8 mouse cellular contexts compared by ENCODE assay signal in genomic region chr8:11476338-11477177, GRCm38 (mm10). TPM values are rescaled to one million over a fixed set of nuclear protein-coding genes. Genes with fewer than 3 reads are reported as not detected.
A peak's percentile ranks its signal among the peaks of the same experiment; 100 is the strongest.
DNase-seq lines count a peak whose midpoint lies in the region; TF ChIP-seq lines count a peak whose summit lies in the region.

No protein-coding gene starts in this region.

- H3K36me3 ChIP-seq in kidney, adult 2 months (ENCODE audit: control insufficient read depth, insufficient read depth, low read length) = no peaks in the 10 kb centered on the region
- no peaks in the 10 kb centered on the region for H3K36me3 ChIP-seq in splenic B cell, adult 2 months (ENCODE audit: control insufficient read depth, insufficient read depth, low read length, poor library complexity, severe bottlenecking)

- no peak for TF ChIP-seq CTCF in kidney, adult 2 months (conservative IDR thresholded peaks at IDR 0.05; ENCODE audit: insufficient read depth, insufficient read length, low read depth, low read length)

- WGBS in kidney, adult 2 months = 15% methylated on average over 24 of the region's 24 CpGs

- H3K27ac ChIP-seq in brown adipose tissue, adult 24 weeks (replicated peaks; ENCODE audit: low read depth, low read length) = peak overlapping the region; percentile 80
- H3K27ac ChIP-seq in kidney, adult 2 months (ENCODE audit: insufficient read depth, low read depth, low read length) = peak overlapping the region; percentile 85

- H3K4me3 ChIP-seq in brown adipose tissue, adult 24 weeks (ENCODE audit: insufficient read depth, low read depth, low read length) = peak overlapping the region; percentile 69
- H3K4me3 ChIP-seq in kidney, adult 2 months (ENCODE audit: insufficient read depth, low read depth, low read length) = peak overlapping the region; percentile 75

- H3K4me1 ChIP-seq in brown adipose tissue, adult 24 weeks (ENCODE audit: control insufficient read depth, insufficient read depth, insufficient read length, low read length) = peaks cover 8% of the 10 kb centered on the region
- peaks cover 43% of the 10 kb centered on the region for H3K4me1 ChIP-seq in kidney, adult 2 months (ENCODE audit: control insufficient read depth, insufficient read depth, low read length)

- peak; percentile 17 for TF ChIP-seq POLR2A in kidney, adult 2 months (IDR thresholded peaks at IDR 0.05; ENCODE audit: low read depth, low read length)

- H3K27me3 ChIP-seq in kidney, adult 2 months (replicated peaks; ENCODE audit: control insufficient read depth, insufficient read depth, low read length) = no peaks in the 10 kb centered on the region
- no peaks in the 10 kb centered on the region for H3K27me3 ChIP-seq in splenic B cell, adult 2 months (ENCODE audit: control insufficient read depth, insufficient read depth, low read length, poor library complexity, severe bottlenecking)

- peak; percentile 26 for DNase-seq in right cerebral cortex, adult 18-20 months
- no peak for DNase-seq in right cerebral cortex, postnatal 14 days
- peak; percentile 79 to 82 for DNase-seq in heart, adult 9 months (ENCODE audit: low spot score in 2 of 2)
- DNase-seq in kidney, adult 2 months = peak; percentile 86
- peak; percentile 86 for DNase-seq in lung, postnatal 10 days
- DNase-seq in splenic B cell, adult 2 months (ENCODE audit: low read depth, low spot score) = peak; percentile 19
- no peak for DNase-seq in layer of hippocampus, adult 9-11 months

RNA-seq across cellular contexts. Expression of gene Rab20, which starts 2.0 kb away (rescaled TPM):
- 1.6 and 3.2 TPM in 2 replicates for polyA plus RNA-seq in brown adipose tissue, adult 24 weeks (2012; ENCODE audit: insufficient read depth, insufficient read length, missing spikeins)
- 74.5 and 76.5 TPM in 2 replicates for polyA plus RNA-seq in kidney, adult 2 months (2012; rRNA removed)

RNA-seq across cellular contexts. Expression of gene Naxd, which starts 20.7 kb away (rescaled TPM):
- 65.0 and 69.8 TPM in 2 replicates for polyA plus RNA-seq in brown adipose tissue, adult 24 weeks (2012; ENCODE audit: insufficient read depth, insufficient read length, missing spikeins)
- 111 and 118 TPM in 2 replicates for polyA plus RNA-seq in kidney, adult 2 months (2012; rRNA removed)

Comparison
In these comparisons a context has a peak if more than half of its experiments do, and no peak if none do; other contexts are left out.
1. DNase-seq: peak in right cerebral cortex, adult 18-20 months (single experiment), heart, adult 9 months (2 of 2), kidney, adult 2 months (single experiment), lung, postnatal 10 days (single experiment) and splenic B cell, adult 2 months (single experiment); none in right cerebral cortex, postnatal 14 days (single experiment) and layer of hippocampus, adult 9-11 months (single experiment).
2. RNA of gene Rab20, which starts 2.0 kb away (polyA plus RNA-seq): 74.5 to 76.5 TPM in kidney, adult 2 months; 1.6 to 3.2 TPM in brown adipose tissue, adult 24 weeks; every median in the first group is over 10 times any median in the second.